Mouse (Mus musculus) forebrain, embryonic 14.5 days (tissue): Measurements from ENCODE around the gene Myog. TPM values are rescaled to one million over a fixed set of nuclear protein-coding genes. Genes with fewer than 3 reads are reported as not detected.

ENCODE experiments used
- ATAC-seq: fragments of 200-750 bp; cut with Nextera tagmentation; 2 replicates; pipeline ENCODE4 v1.8.0; 2017; ENCODE audit warnings: mild to moderate bottlenecking, moderate library complexity
- DNase-seq: peaks from one replicate; pipeline ENCODE4 v3.0.0-alpha.2; 2015; ENCODE audit warnings: low spot score
- H3K27ac ChIP-seq: fragments of 300-500 bp; sonication (generic); 2 replicates; pipeline ENCODE4 v1.5.1; 2014; ENCODE audit warnings: low read depth, mild to moderate bottlenecking, control low read depth, low read length, moderate library complexity
- H3K27me3 ChIP-seq: fragments of 300-500 bp; sonication (generic); replicated peaks from 2 replicates; pipeline ENCODE4 v1.6.1; 2014; ENCODE audit warnings: low read length, control low read depth, mixed read lengths; ENCODE audit not compliant: control insufficient read depth, insufficient read depth
- H3K36me3 ChIP-seq: fragments of 300-500 bp; sonication (generic); 2 replicates; pipeline ENCODE4 v1.6.1; 2014; ENCODE audit warnings: low read length, control low read depth; ENCODE audit not compliant: control insufficient read depth, insufficient read depth
- H3K4me1 ChIP-seq: fragments of 300-500 bp; sonication (generic); 2 replicates; pipeline ENCODE4 v1.6.1; 2014; ENCODE audit warnings: antibody characterized with exemption, low read length, control low read depth; ENCODE audit not compliant: control insufficient read depth, insufficient read depth
- H3K4me2 ChIP-seq: fragments of 300-500 bp; sonication (generic); 2 replicates; pipeline ENCODE4 v1.6.1; 2014; ENCODE audit warnings: mild to moderate bottlenecking, control low read depth, low read length
- H3K4me3 ChIP-seq: fragments of 300-500 bp; sonication (generic); 2 replicates; pipeline ENCODE4 v1.5.1; 2014; ENCODE audit warnings: low read depth, low read length, control low read depth
- H3K9ac ChIP-seq: fragments of 300-500 bp; sonication (generic); 2 replicates; pipeline ENCODE4 v1.6.1; 2014; ENCODE audit warnings: mild to moderate bottlenecking, low read length, control low read depth, moderate library complexity
- H3K9me3 ChIP-seq: fragments of 300-500 bp; sonication (generic); replicated peaks from 2 replicates; pipeline ENCODE4 v1.6.1; 2016; ENCODE audit warnings: low read length, control low read depth, mixed read lengths; ENCODE audit not compliant: control insufficient read depth
- WGBS: fragments of 180-500 bp; shearing (Covaris S2); extraction: QIAGEN DNeasy Blood & Tissue Kit; methylation state at CpG from one replicate; pipeline ENCODE4 v1.1.7; 2014; 5-methylcytosine and 5-hydroxymethylcytosine counted together
- polyA plus RNA-seq: library from polyadenylated mRNA; unstranded; fragments of >200 nt; fragmentation: Nextera tagmentation; extraction: Ambion mirVana; gene quantifications from 2 replicates; pipeline ENCODE4 v1.2.1, GENCODE M21; 2014

Myog gene
- polyA plus RNA-seq, 1 experiment from 2014 or later = not detected

- H3K4me2 ChIP-seq = no peak overlapping the region
- no peaks in the 10 kb centered on the region for H3K9me3 ChIP-seq
- no peaks in the 10 kb centered on the region for H3K27me3 ChIP-seq
- no peaks in the 10 kb centered on the region for H3K36me3 ChIP-seq
- H3K27ac ChIP-seq = no peak overlapping the region
- no peak for ATAC-seq
- 86% methylated on average over 7 of the region's 7 CpGs for WGBS
- H3K4me1 ChIP-seq = peaks cover 7% of the 10 kb centered on the region
- no peak overlapping the region for H3K9ac ChIP-seq
- no peak overlapping the region for H3K4me3 ChIP-seq
- no peak for DNase-seq
Observed at GRCm38 (mm10) chr1:134276823-134277222, 13.0 kb upstream of the Myog start.

GRCm38 (mm10) chr1:134280174-134280573, 9.6 kb upstream of the Myog start:
- ATAC-seq (no peak), DNase-seq (no peak)
- Histone ChIP-seq H3K27ac (no peak overlapping the region), H3K9ac (no peak overlapping the region), H3K9me3 (no peaks in the 10 kb centered on the region), H3K4me2 (no peak overlapping the region), H3K4me3 (no peak overlapping the region), H3K36me3 (no peaks in the 10 kb centered on the region), H3K4me1 (0 out of 2 replicates have a peak, but pooled peaks cover 3% of the 10 kb centered on the region), H3K27me3 (no peaks in the 10 kb centered on the region)
- 70% methylated on average over 5 of the region's 5 CpGs for WGBS

GRCm38 (mm10) chr1:134281563-134281962, 8.2 kb upstream of the Myog start:
- H3K4me2 ChIP-seq = no peak overlapping the region
- H3K36me3 ChIP-seq = no peaks in the 10 kb centered on the region
- H3K9ac ChIP-seq = no peak overlapping the region
- DNase-seq = no peak
- no peaks in the 10 kb centered on the region for H3K9me3 ChIP-seq
- H3K4me3 ChIP-seq = no peak overlapping the region
- no peaks in the 10 kb centered on the region for H3K4me1 ChIP-seq
- no peak for ATAC-seq
- H3K27ac ChIP-seq = no peak overlapping the region
- no peaks in the 10 kb centered on the region for H3K27me3 ChIP-seq
- 73% methylated on average over 4 of the region's 4 CpGs for WGBS

GRCm38 (mm10) chr1:134282342-134282741, 7.4 kb upstream of the Myog start:
- Histone ChIP-seq H3K4me1 (no peaks in the 10 kb centered on the region), H3K36me3 (no peaks in the 10 kb centered on the region), H3K9ac (no peak overlapping the region), H3K27ac (no peak overlapping the region), H3K9me3 (no peaks in the 10 kb centered on the region), H3K4me2 (no peak overlapping the region), H3K27me3 (no peaks in the 10 kb centered on the region), H3K4me3 (no peak overlapping the region)
- ATAC-seq = no peak
- no peak for DNase-seq
- 90% methylated on average over 3 of the region's 3 CpGs for WGBS

- Histone ChIP-seq H3K9ac (no peak overlapping the region), H3K4me1 (no peaks in the 10 kb centered on the region), H3K9me3 (no peaks in the 10 kb centered on the region), H3K27me3 (no peaks in the 10 kb centered on the region), H3K27ac (no peak overlapping the region), H3K4me2 (no peak overlapping the region), H3K4me3 (no peak overlapping the region), H3K36me3 (no peaks in the 10 kb centered on the region)
- DNase-seq (no peak), ATAC-seq (no peak)
- 58% methylated on average over 1 of the region's 1 CpGs for WGBS
Observed at GRCm38 (mm10) chr1:134283108-134283507, 6.7 kb upstream of the Myog start.

- WGBS = 59% methylated on average over 10 of the region's 10 CpGs
- no peak overlapping the region for H3K4me3 ChIP-seq
Observed at GRCm38 (mm10) chr1:134285458-134286120, 4.2 kb upstream of the Myog start.

GRCm38 (mm10) chr1:134288239-134288638, 1.6 kb upstream of the Myog start:
- H3K27me3 ChIP-seq = no peaks in the 10 kb centered on the region
- no peak for DNase-seq
- ATAC-seq = no peak
- H3K36me3 ChIP-seq = no peaks in the 10 kb centered on the region
- H3K4me3 ChIP-seq = no peak overlapping the region
- WGBS = 74% methylated on average over 3 of the region's 3 CpGs
- H3K9me3 ChIP-seq = no peaks in the 10 kb centered on the region
- no peak overlapping the region for H3K9ac ChIP-seq
- H3K4me2 ChIP-seq = no peak overlapping the region
- H3K4me1 ChIP-seq = peaks cover 3% of the 10 kb centered on the region; the same call in 1 of the 2 replicates
- no peak overlapping the region for H3K27ac ChIP-seq

More at GRCm38 (mm10) chr1:134285458-134286120, 4.2 kb upstream of the Myog start:
- no peak for ATAC-seq
- Histone ChIP-seq H3K27ac (no peak overlapping the region), H3K9me3 (no peaks in the 10 kb centered on the region), H3K4me1 (no peaks in the 10 kb centered on the region), H3K36me3 (no peaks in the 10 kb centered on the region), H3K27me3 (no peaks in the 10 kb centered on the region), H3K4me2 (no peak overlapping the region), H3K9ac (no peak overlapping the region)
- no peak for DNase-seq

- DNase-seq = no peak
- Histone ChIP-seq H3K9me3 (no peaks in the 10 kb centered on the region), H3K27ac (no peak overlapping the region), H3K4me3 (no peak overlapping the region), H3K36me3 (no peaks in the 10 kb centered on the region), H3K4me1 (peaks cover 3% of the 10 kb centered on the region; the same call in 1 of the 2 replicates), H3K4me2 (no peak overlapping the region), H3K9ac (no peak overlapping the region), H3K27me3 (no peaks in the 10 kb centered on the region)
- ATAC-seq = no peak
- 93% methylated on average over 13 of the region's 13 CpGs for WGBS
Observed at GRCm38 (mm10) chr1:134290300-134290699, 511 bp downstream of the Myog start.

- Histone ChIP-seq H3K4me1 (peaks cover 3% of the 10 kb centered on the region; the same call in 1 of the 2 replicates), H3K4me3 (no peak overlapping the region), H3K4me2 (no peak overlapping the region), H3K9ac (no peak overlapping the region), H3K27ac (no peak overlapping the region), H3K36me3 (no peaks in the 10 kb centered on the region), H3K9me3 (no peaks in the 10 kb centered on the region), H3K27me3 (no peaks in the 10 kb centered on the region)
- WGBS = 61% methylated on average over 5 of the region's 5 CpGs
- ATAC-seq (no peak), DNase-seq (no peak)
Observed at GRCm38 (mm10) chr1:134290909-134291308, 1.1 kb downstream of the Myog start.
